Mouse (Mus musculus): ENCODE data around the gene Slc6a17. TPM values are rescaled to one million over a fixed set of nuclear protein-coding genes. Genes with fewer than 3 reads are reported as not detected.

Slc6a17 gene
- polyA plus RNA-seq, 1 experiment from 2014 or later: 1.8 TPM

DNA sequence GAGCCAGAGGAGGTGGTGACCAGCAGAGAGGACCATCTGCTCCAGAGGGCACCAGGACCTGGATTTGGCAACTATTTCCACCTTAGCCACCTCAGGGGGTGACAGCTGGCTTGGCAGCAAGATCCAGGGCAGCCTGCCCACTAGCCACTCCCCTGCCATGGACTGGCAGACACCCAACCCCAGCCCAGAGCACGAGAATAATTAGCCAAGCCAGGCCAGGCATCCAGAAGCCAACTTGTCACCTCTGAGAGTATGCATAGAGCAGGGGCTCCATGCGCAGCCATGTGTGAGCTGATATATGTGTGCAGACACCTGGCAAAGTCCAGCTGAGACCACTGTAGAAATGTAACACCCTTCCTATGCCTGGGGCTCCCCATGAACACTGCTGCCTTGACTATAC lies 29.1 kb upstream of the Slc6a17 start:
- no peak overlapping the region for H3K4me3 ChIP-seq (ENCODE audit: low read length)
- no peak for ATAC-seq (ENCODE audit: low read depth)
- no peaks in the 10 kb centered on the region for H3K36me3 ChIP-seq (ENCODE audit: control insufficient read depth, insufficient read depth, low read length)
- no peaks in the 10 kb centered on the region for H3K4me1 ChIP-seq (replicated peaks; ENCODE audit: control insufficient read depth, insufficient read depth, low read length)
- WGBS: 42% methylated on average over 2 of the region's 2 CpGs
- no peak overlapping the region for H3K27ac ChIP-seq (ENCODE audit: low read length)
- H3K9ac ChIP-seq (ENCODE audit: low read length): no peak overlapping the region
- no peaks in the 10 kb centered on the region for H3K27me3 ChIP-seq (ENCODE audit: control insufficient read depth, insufficient read depth, low read depth, low read length)
- no peak overlapping the region for H3K4me2 ChIP-seq (ENCODE audit: low read depth, low read length)
- H3K9me3 ChIP-seq (ENCODE audit: control insufficient read depth, low read length): no peaks in the 10 kb centered on the region

- no peak overlapping the region for H3K4me2 ChIP-seq (ENCODE audit: low read depth, low read length)
- H3K4me3 ChIP-seq (ENCODE audit: low read length): no peak overlapping the region
- H3K27ac ChIP-seq (ENCODE audit: low read length): no peak overlapping the region
- H3K27me3 ChIP-seq (ENCODE audit: control insufficient read depth, insufficient read depth, low read depth, low read length): no peaks in the 10 kb centered on the region; the same call in 1 of the 2 replicates
- WGBS: 60% methylated on average over 10 of the region's 10 CpGs
- no peak overlapping the region for H3K9ac ChIP-seq (ENCODE audit: low read length)
- H3K36me3 ChIP-seq (ENCODE audit: control insufficient read depth, insufficient read depth, low read length): no peaks in the 10 kb centered on the region
- no peaks in the 10 kb centered on the region for H3K9me3 ChIP-seq (ENCODE audit: control insufficient read depth, low read length)
- no peak for ATAC-seq (ENCODE audit: low read depth)
- no peaks in the 10 kb centered on the region for H3K4me1 ChIP-seq (replicated peaks; ENCODE audit: control insufficient read depth, insufficient read depth, low read length)
Measured at GRCm38 (mm10) chr3:107545716-107546412, 28.0 kb upstream of the Slc6a17 start.

- H3K4me2 ChIP-seq (ENCODE audit: low read depth, low read length): no peak overlapping the region
- H3K36me3 ChIP-seq (ENCODE audit: control insufficient read depth, insufficient read depth, low read length): no peaks in the 10 kb centered on the region
- H3K4me3 ChIP-seq (ENCODE audit: low read length): no peak overlapping the region
- H3K9ac ChIP-seq (ENCODE audit: low read length): no peak overlapping the region
- no peaks in the 10 kb centered on the region for H3K9me3 ChIP-seq (ENCODE audit: control insufficient read depth, low read length)
- no peaks in the 10 kb centered on the region for H3K4me1 ChIP-seq (replicated peaks; ENCODE audit: control insufficient read depth, insufficient read depth, low read length)
- no peak for ATAC-seq (ENCODE audit: low read depth)
- 69% methylated on average over 5 of the region's 5 CpGs for WGBS
- no peak overlapping the region for H3K27ac ChIP-seq (ENCODE audit: low read length)
- H3K27me3 ChIP-seq (ENCODE audit: control insufficient read depth, insufficient read depth, low read depth, low read length): no peaks in the 10 kb centered on the region; the same call in 1 of the 2 replicates
Measured at GRCm38 (mm10) chr3:107545278-107545677, 27.5 kb upstream of the Slc6a17 start.

- no peak overlapping the region for H3K4me2 ChIP-seq (ENCODE audit: low read depth, low read length)
- H3K27ac ChIP-seq (ENCODE audit: low read length): no peak overlapping the region
- no peaks in the 10 kb centered on the region for H3K4me1 ChIP-seq (replicated peaks; ENCODE audit: control insufficient read depth, insufficient read depth, low read length)
- no peaks in the 10 kb centered on the region; the same call in 1 of the 2 replicates for H3K27me3 ChIP-seq (ENCODE audit: control insufficient read depth, insufficient read depth, low read depth, low read length)
- ATAC-seq (ENCODE audit: low read depth): peak; percentile 60
- WGBS: 40% methylated on average over 8 of the region's 8 CpGs
- no peak overlapping the region for H3K9ac ChIP-seq (ENCODE audit: low read length)
- no peak overlapping the region for H3K4me3 ChIP-seq (ENCODE audit: low read length)
- H3K36me3 ChIP-seq (ENCODE audit: control insufficient read depth, insufficient read depth, low read length): no peaks in the 10 kb centered on the region
- no peaks in the 10 kb centered on the region for H3K9me3 ChIP-seq (ENCODE audit: control insufficient read depth, low read length)
Measured at GRCm38 (mm10) chr3:107543158-107544080, 25.6 kb upstream of the Slc6a17 start.

DNA sequence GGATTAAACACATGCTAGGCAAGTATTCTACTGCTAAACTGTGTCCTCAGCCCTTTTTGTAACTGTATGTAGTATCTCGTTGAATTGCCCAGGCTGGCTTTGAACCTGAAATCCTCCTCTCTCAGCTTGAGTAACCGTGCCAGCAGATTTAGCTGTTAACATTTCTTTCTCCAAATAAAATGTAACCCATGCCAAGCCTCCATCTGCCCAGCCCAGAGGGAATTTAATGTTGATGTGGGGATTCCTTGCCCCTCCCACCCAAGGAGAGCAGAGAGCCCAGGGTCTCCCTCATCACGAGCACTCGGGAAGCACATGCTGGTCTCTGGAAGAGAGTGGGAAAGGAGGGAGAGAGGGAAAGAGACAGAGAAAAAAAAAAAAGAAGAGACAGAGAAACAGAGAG lies 24.8 kb upstream of the Slc6a17 start:
- 40% methylated on average over 4 of the region's 4 CpGs for WGBS
- ATAC-seq (ENCODE audit: low read depth): no peak
- Histone ChIP-seq H3K36me3 (ENCODE audit: control insufficient read depth, insufficient read depth, low read length) (no peaks in the 10 kb centered on the region), H3K4me1 (replicated peaks; ENCODE audit: control insufficient read depth, insufficient read depth, low read length) (peaks cover under 1% of the 10 kb centered on the region; the same call in 1 of the 2 replicates), H3K4me3 (ENCODE audit: low read length) (no peak overlapping the region), H3K9me3 (ENCODE audit: control insufficient read depth, low read length) (no peaks in the 10 kb centered on the region), H3K27me3 (ENCODE audit: control insufficient read depth, insufficient read depth, low read depth, low read length) (no peaks in the 10 kb centered on the region; the same call in 1 of the 2 replicates), H3K27ac (ENCODE audit: low read length) (no peak overlapping the region), H3K9ac (ENCODE audit: low read length) (no peak overlapping the region), H3K4me2 (ENCODE audit: low read depth, low read length) (no peak overlapping the region)

GRCm38 (mm10) chr3:107537504-107537889 lies 19.7 kb upstream of the Slc6a17 start:
- H3K9me3 ChIP-seq (ENCODE audit: control insufficient read depth, low read length): no peaks in the 10 kb centered on the region
- H3K9ac ChIP-seq (ENCODE audit: low read length): no peak overlapping the region
- no peaks in the 10 kb centered on the region for H3K36me3 ChIP-seq (ENCODE audit: control insufficient read depth, insufficient read depth, low read length)
- WGBS: 17% methylated on average over 8 of the region's 8 CpGs
- no peak overlapping the region for H3K27ac ChIP-seq (ENCODE audit: low read length)
- H3K27me3 ChIP-seq (ENCODE audit: control insufficient read depth, insufficient read depth, low read depth, low read length): peaks cover 4% of the 10 kb centered on the region; the same call in 1 of the 2 replicates
- peak overlapping the region; percentile 40 for H3K4me2 ChIP-seq (ENCODE audit: low read depth, low read length)
- peak; percentile 18; the same call in 1 of the 2 replicates for ATAC-seq (ENCODE audit: low read depth)
- H3K4me1 ChIP-seq (replicated peaks; ENCODE audit: control insufficient read depth, insufficient read depth, low read length): peaks cover 8% of the 10 kb centered on the region; the same call in 1 of the 2 replicates
- H3K4me3 ChIP-seq (ENCODE audit: low read length): peak overlapping the region; percentile 1

- Histone ChIP-seq H3K9ac (ENCODE audit: low read length) (no peak overlapping the region), H3K27ac (ENCODE audit: low read length) (no peak overlapping the region), H3K4me3 (ENCODE audit: low read length) (peak overlapping the region; percentile 1), H3K4me1 (replicated peaks; ENCODE audit: control insufficient read depth, insufficient read depth, low read length) (peaks cover 8% of the 10 kb centered on the region; the same call in 1 of the 2 replicates), H3K27me3 (ENCODE audit: control insufficient read depth, insufficient read depth, low read depth, low read length) (peaks cover 4% of the 10 kb centered on the region; the same call in 1 of the 2 replicates), H3K36me3 (ENCODE audit: control insufficient read depth, insufficient read depth, low read length) (no peaks in the 10 kb centered on the region), H3K9me3 (ENCODE audit: control insufficient read depth, low read length) (no peaks in the 10 kb centered on the region), H3K4me2 (ENCODE audit: low read depth, low read length) (peak overlapping the region; percentile 40)
- ATAC-seq (ENCODE audit: low read depth): peak; percentile 86
- WGBS: 3% methylated on average over 17 of the region's 17 CpGs
Measured at GRCm38 (mm10) chr3:107536810-107537503, 19.1 kb upstream of the Slc6a17 start.

- H3K9ac ChIP-seq (ENCODE audit: low read length): no peak overlapping the region
- H3K36me3 ChIP-seq (ENCODE audit: control insufficient read depth, insufficient read depth, low read length): no peaks in the 10 kb centered on the region
- ATAC-seq (ENCODE audit: low read depth): no peak
- H3K9me3 ChIP-seq (ENCODE audit: control insufficient read depth, low read length): no peaks in the 10 kb centered on the region
- no peak overlapping the region for H3K27ac ChIP-seq (ENCODE audit: low read length)
- H3K4me1 ChIP-seq (replicated peaks; ENCODE audit: control insufficient read depth, insufficient read depth, low read length): peaks cover 8% of the 10 kb centered on the region; the same call in 1 of the 2 replicates
- no peak overlapping the region for H3K4me2 ChIP-seq (ENCODE audit: low read depth, low read length)
- H3K4me3 ChIP-seq (ENCODE audit: low read length): no peak overlapping the region
- 83% methylated on average over 7 of the region's 7 CpGs for WGBS
- H3K27me3 ChIP-seq (ENCODE audit: control insufficient read depth, insufficient read depth, low read depth, low read length): peaks cover 4% of the 10 kb centered on the region; the same call in 1 of the 2 replicates
Measured at GRCm38 (mm10) chr3:107534951-107535350, 17.1 kb upstream of the Slc6a17 start.

Measured in lung, embryonic 16.5 days (tissue).